Mouse (Mus musculus) liver, embryonic 14.5 days (tissue): ENCODE measurements around the gene Smarce1. TPM values are rescaled to one million over a fixed set of nuclear protein-coding genes. Genes with fewer than 3 reads are reported as not detected.

ENCODE experiments used
- ATAC-seq: fragments of 200-750 bp; cut with Nextera tagmentation; 2 replicates; pipeline ENCODE4 v1.8.0; 2017; ENCODE audit warnings: moderate number of reproducible peaks, mild to moderate bottlenecking, moderate library complexity; ENCODE audit not compliant: insufficient read depth
- DNase-seq, 3 experiments: peaks; one replicate each; pipeline ENCODE4 v3.0.0-alpha.2; 2012 to 2013; ENCODE audit warnings: low read depth in 3 of 3, low spot score in 3 of 3
- H3K27ac ChIP-seq: fragments of 300-500 bp; sonication (generic); 2 replicates; pipeline ENCODE4 v1.5.1; 2014; ENCODE audit warnings: moderate library complexity, mild to moderate bottlenecking, control low read depth, inconsistent platforms
- H3K27me3 ChIP-seq: fragments of 300-500 bp; sonication (generic); 2 replicates; pipeline ENCODE4 v1.6.1; 2014; ENCODE audit warnings: mild to moderate bottlenecking, low read length, moderate library complexity; ENCODE audit not compliant: control insufficient read depth, insufficient read depth
- H3K36me3 ChIP-seq: fragments of 300-500 bp; sonication (generic); replicated peaks from 2 replicates; pipeline ENCODE4 v1.6.1; 2014; ENCODE audit warnings: low read depth; ENCODE audit not compliant: control insufficient read depth, insufficient read depth
- H3K4me1 ChIP-seq, 2 experiments: fragments of 200-500 bp in 1 of 2; fragments of 300-500 bp in 1 of 2; sonication (generic) in 1 of 2; replicated peaks; 2 replicates each; pipeline ENCODE4 v1.6.1; 2012 to 2014; ENCODE audit warnings: antibody characterized with exemption in 1 of 2, inconsistent platforms in 1 of 2, low read length in 1 of 2; ENCODE audit not compliant: control insufficient read depth in 2 of 2, insufficient read depth in 2 of 2
- H3K4me2 ChIP-seq: fragments of 300-500 bp; sonication (generic); 2 replicates; pipeline ENCODE4 v1.6.1; 2014; ENCODE audit warnings: low read depth, mild to moderate bottlenecking, control low read depth, moderate library complexity
- H3K4me3 ChIP-seq, 2 experiments: fragments of 200-500 bp in 1 of 2; fragments of 300-500 bp in 1 of 2; sonication (generic) in 1 of 2; 2 replicates each; pipeline ENCODE4 v1.5.1; 2012 to 2014; ENCODE audit warnings: low read depth in 2 of 2, low read length in 2 of 2, mild to moderate bottlenecking in 2 of 2, control low read depth in 1 of 2, inconsistent platforms in 1 of 2, moderate library complexity in 1 of 2; ENCODE audit not compliant: insufficient read depth in 1 of 2
- H3K9ac ChIP-seq: fragments of 300-500 bp; sonication (generic); replicated peaks from 2 replicates; pipeline ENCODE4 v1.6.1; 2014; ENCODE audit warnings: mild to moderate bottlenecking, control low read depth, moderate library complexity
- H3K9me3 ChIP-seq: fragments of 300-500 bp; sonication (generic); 2 replicates; pipeline ENCODE4 v1.6.1; 2016; ENCODE audit warnings: low read length, mixed read lengths; ENCODE audit not compliant: control insufficient read depth
- CTCF ChIP-seq: IDR thresholded peaks from 2 replicates; pipeline ENCODE4 v1.5.1; 2016; ENCODE audit warnings: antibody characterized with exemption, low read depth, control low read depth
- EP300 ChIP-seq: IDR thresholded peaks from 2 replicates; pipeline ENCODE4 v1.6.1; 2016; ENCODE audit warnings: antibody characterized with exemption, low read depth
- WGBS: fragments of 180-500 bp; shearing (Covaris S2); extraction: QIAGEN DNeasy Blood & Tissue Kit; methylation state at CpG from one replicate; pipeline ENCODE4 v1.1.7; 2014; ENCODE audit not compliant: insufficient replicate concordance; 5-methylcytosine and 5-hydroxymethylcytosine counted together
- polyA plus RNA-seq, 2 experiments: library from polyadenylated mRNA; depleted of rRNA in 1 of 2; stranded (reverse) in 1 of 2; unstranded in 1 of 2; fragments of >200 nt; fragmentation: Nextera tagmentation in 1 of 2; extraction: Ambion mirVana in 1 of 2; gene quantifications; 2 replicates each; pipeline versions ENCODE4 v1.2.1 to v1.2.3; 2012 to 2014

Smarce1 gene
- polyA plus RNA-seq, 2 experiments, result 53.5 to 60.1 TPM

DNA sequence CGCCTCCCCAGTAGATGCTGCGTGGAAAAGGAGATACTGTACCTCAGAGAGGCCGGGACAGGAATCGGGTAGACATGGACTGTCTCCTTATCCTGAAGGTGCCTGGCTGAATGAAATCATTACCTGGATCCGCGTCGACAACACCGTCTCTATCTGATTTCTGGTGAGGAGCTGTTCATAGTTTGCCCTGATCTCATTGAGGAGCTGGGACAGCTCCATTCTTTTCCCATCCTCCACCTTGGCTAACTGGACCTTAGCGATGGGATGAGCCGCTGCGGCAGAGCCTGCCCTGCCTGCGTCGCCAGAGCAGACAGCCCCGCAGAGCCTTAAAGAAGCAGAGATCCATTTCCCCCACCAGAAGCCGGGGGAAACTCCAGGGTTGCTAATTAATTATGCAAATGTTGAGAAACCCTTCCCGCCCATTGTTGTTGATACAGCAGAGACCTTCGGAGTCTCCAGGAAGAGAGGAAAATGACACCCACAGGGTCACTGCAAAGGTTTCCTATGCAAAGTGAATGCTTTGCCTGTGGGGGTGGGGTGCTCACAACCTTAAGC lies 13.1 kb upstream of the Smarce1 start, which contains the start of gene Krt222:
Gene Krt222 (minus strand): TSS at position 266 of the 555 bp plus-strand sequence.
- no peaks in the 10 kb centered on the region for H3K36me3 ChIP-seq
- DNase-seq, result no peak
- 7% methylated on average over 17 of the region's 17 CpGs for WGBS

GRCm38 (mm10) chr11:99243200-99243819 lies 12.5 kb upstream of the Smarce1 start:
- no peaks in the 10 kb centered on the region for H3K27me3 ChIP-seq
- H3K4me3 ChIP-seq, result 0 out of 4 replicates have a peak overlapping the region, but pooled peaks of 1 of the 2 experiments have one; percentile 0
- DNase-seq (no peak), ATAC-seq (no peak)
- H3K9ac ChIP-seq, result no peak overlapping the region
- no peaks in the 10 kb centered on the region for H3K36me3 ChIP-seq
- H3K9me3 ChIP-seq, result no peaks in the 10 kb centered on the region
- 63% methylated on average over 3 of the region's 3 CpGs for WGBS
- TF ChIP-seq EP300 (no peak), CTCF (no peak)
- H3K27ac ChIP-seq, result no peak overlapping the region
- peak overlapping the region; percentile 30 for H3K4me2 ChIP-seq
- H3K4me1 ChIP-seq, result peaks cover 0 to 4% of the 10 kb centered on the region in 2 experiments; a peak in 1 of 4 replicates

More for the DNA sequence above, 13.1 kb upstream of the Smarce1 start, which contains the start of gene Krt222:
- Histone ChIP-seq H3K27me3 (no peaks in the 10 kb centered on the region), H3K9ac (no peak within 1 kb of the TSS), H3K4me2 (peak within 1 kb of the TSS; percentile 30), H3K4me1 (no peaks in the 10 kb centered on the region), H3K9me3 (no peaks in the 10 kb centered on the region), H3K27ac (no peak within 1 kb of the TSS), H3K4me3 (peak within 1 kb of the TSS; percentile 0 to 12; a peak in 1 of 4 replicates)
- TF ChIP-seq CTCF (no peak), EP300 (no peak)
- ATAC-seq, result no peak

DNA sequence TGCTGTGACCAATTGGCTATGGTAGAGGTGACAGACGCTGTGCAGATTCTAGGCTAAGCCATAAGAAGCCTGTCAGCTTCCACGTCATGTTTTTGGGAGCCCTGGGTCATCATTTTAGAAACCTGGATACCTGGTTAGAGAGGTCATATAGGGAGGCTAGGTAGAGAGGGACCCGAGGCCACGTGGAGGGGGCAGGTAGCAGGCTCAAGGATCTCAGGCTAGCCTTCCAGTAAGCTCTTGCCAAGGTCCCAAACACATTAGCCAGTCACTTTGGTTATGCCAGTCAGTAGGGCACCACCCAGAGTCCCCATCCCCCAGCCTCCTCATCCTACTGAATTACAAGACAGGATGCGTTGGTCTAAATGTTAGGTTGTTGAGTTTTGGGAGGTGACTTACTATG lies 11.2 kb upstream of the Smarce1 start:
- Histone ChIP-seq H3K27me3 (no peaks in the 10 kb centered on the region), H3K9me3 (no peaks in the 10 kb centered on the region), H3K4me2 (no peak overlapping the region), H3K4me1 (peaks cover 0 to 4% of the 10 kb centered on the region in 2 experiments; a peak in 1 of 4 replicates), H3K27ac (no peak overlapping the region), H3K36me3 (no peaks in the 10 kb centered on the region), H3K4me3 (no peak overlapping the region), H3K9ac (no peak overlapping the region)
- DNase-seq (no peak), ATAC-seq (no peak)
- 46% methylated on average over 5 of the region's 5 CpGs for WGBS
- TF ChIP-seq CTCF (no peak), EP300 (no peak)

DNA sequence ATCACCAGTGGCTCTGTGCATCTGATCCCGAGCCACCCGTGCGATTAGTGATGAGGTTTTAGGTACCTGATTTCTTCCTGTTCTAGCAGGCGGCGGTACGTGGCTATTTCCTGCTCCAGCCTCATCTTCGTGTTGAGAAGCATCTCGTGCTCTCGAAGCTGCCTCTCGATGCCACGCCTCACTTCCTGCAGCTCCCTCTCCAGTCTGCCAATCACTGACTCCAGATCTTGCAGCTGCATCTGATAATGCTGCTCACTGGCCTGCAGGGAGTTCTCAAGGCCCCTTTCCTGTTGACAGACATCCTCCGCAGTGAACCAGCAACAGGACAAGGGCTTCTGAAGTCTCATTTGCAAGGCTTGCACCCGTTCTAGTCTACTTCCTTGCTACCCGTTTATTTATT lies 7.7 kb upstream of the Smarce1 start:
- H3K36me3 ChIP-seq, result no peaks in the 10 kb centered on the region
- no peak overlapping the region for H3K4me3 ChIP-seq
- WGBS, result 13% methylated on average over 14 of the region's 14 CpGs
- peaks cover 0 to 4% of the 10 kb centered on the region in 2 experiments; a peak in 1 of 4 replicates for H3K4me1 ChIP-seq
- H3K4me2 ChIP-seq, result no peak overlapping the region
- H3K27ac ChIP-seq, result no peak overlapping the region
- ATAC-seq (no peak), DNase-seq (no peak)
- H3K9ac ChIP-seq, result no peak overlapping the region
- H3K9me3 ChIP-seq, result no peaks in the 10 kb centered on the region
- no peaks in the 10 kb centered on the region for H3K27me3 ChIP-seq
- TF ChIP-seq CTCF (no peak), EP300 (no peak)

GRCm38 (mm10) chr11:99231049-99231816 lies 416 bp upstream of the Smarce1 start:
- 26% methylated on average over 15 of the region's 15 CpGs for WGBS
- peaks cover 14% of the 10 kb centered on the region for H3K36me3 ChIP-seq
- peak overlapping the region; percentile 62 for H3K27ac ChIP-seq
- no peak for TF ChIP-seq CTCF
- no peak for TF ChIP-seq EP300
- DNase-seq (no peak), ATAC-seq (no peak; the same call in 1 of the 2 replicates)
- no peaks in the 10 kb centered on the region for H3K27me3 ChIP-seq
- H3K4me3 ChIP-seq, result peak overlapping the region; percentile 76 to 91
- peak overlapping the region; percentile 97 for H3K9ac ChIP-seq
- no peaks in the 10 kb centered on the region for H3K9me3 ChIP-seq
- peaks cover 15 to 24% of the 10 kb centered on the region in 2 experiments for H3K4me1 ChIP-seq
- peak overlapping the region; percentile 86 for H3K4me2 ChIP-seq
